Mouse (Mus musculus) intestine, postnatal 0 days (tissue): ENCODE measurements at regions not wholly inside any gene's neighbourhood (a gene's known extent, or its start where the extent isn't known, plus 50 kb on each side); places are given as distances from the start of the nearest gene placed in this dataset.
"Not testable (repeated sequence)": the region's sequence is repeated elsewhere in the genome, so short reads cannot be mapped to it uniquely, and the experiment has no call there.

ENCODE experiments used
- ATAC-seq: fragments of 200-750 bp; cut with Nextera tagmentation; 2 replicates; pipeline ENCODE4 v1.8.0; 2017; ENCODE audit warnings: mild to moderate bottlenecking, moderate TSS enrichment, moderate library complexity
- H3K27ac ChIP-seq: fragments of 300-500 bp; sonication (generic); 2 replicates; pipeline ENCODE4 v1.5.1; 2014; ENCODE audit warnings: mild to moderate bottlenecking, low read depth, low read length, moderate library complexity
- H3K27me3 ChIP-seq: fragments of 300-500 bp; sonication (generic); replicated peaks from 2 replicates; pipeline ENCODE4 v1.6.1; 2014; ENCODE audit warnings: low read length, mixed read lengths; ENCODE audit not compliant: control insufficient read depth, insufficient read depth
- H3K36me3 ChIP-seq: fragments of 300-500 bp; sonication (generic); 2 replicates; pipeline ENCODE4 v1.6.1; 2014; ENCODE audit warnings: mild to moderate bottlenecking, moderate library complexity; ENCODE audit not compliant: control insufficient read depth, insufficient read depth
- H3K4me1 ChIP-seq: fragments of 300-500 bp; sonication (generic); replicated peaks from 2 replicates; pipeline ENCODE4 v1.6.1; 2014; ENCODE audit warnings: antibody characterized with exemption, low read length, mixed read lengths; ENCODE audit not compliant: control insufficient read depth, insufficient read depth
- H3K4me2 ChIP-seq: fragments of 300-500 bp; sonication (generic); replicated peaks from 2 replicates; pipeline ENCODE4 v1.6.1; 2014; ENCODE audit warnings: low read depth, mild to moderate bottlenecking, moderate library complexity
- H3K4me3 ChIP-seq: fragments of 300-500 bp; sonication (generic); 2 replicates; pipeline ENCODE4 v1.5.1; 2014; ENCODE audit warnings: low read depth, low read length
- H3K9ac ChIP-seq: fragments of 300-500 bp; sonication (generic); 2 replicates; pipeline ENCODE4 v1.6.1; 2014; ENCODE audit warnings: mild to moderate bottlenecking, low read depth, low read length
- H3K9me3 ChIP-seq: fragments of 300-500 bp; sonication (generic); 2 replicates; pipeline ENCODE4 v1.6.1; 2016; ENCODE audit warnings: mixed run types; ENCODE audit not compliant: control insufficient read depth
- CTCF ChIP-seq: sonication (generic); IDR thresholded peaks from 2 replicates; pipeline ENCODE4 v1.5.1; 2016; ENCODE audit warnings: low read depth, mild to moderate bottlenecking, control low read depth, antibody characterized with exemption, moderate library complexity
- WGBS: fragments of 180-500 bp; shearing (Covaris S2); extraction: QIAGEN DNeasy Blood & Tissue Kit; methylation state at CpG from one replicate; pipeline ENCODE4 v1.1.7; 2014; 5-methylcytosine and 5-hydroxymethylcytosine counted together

DNA sequence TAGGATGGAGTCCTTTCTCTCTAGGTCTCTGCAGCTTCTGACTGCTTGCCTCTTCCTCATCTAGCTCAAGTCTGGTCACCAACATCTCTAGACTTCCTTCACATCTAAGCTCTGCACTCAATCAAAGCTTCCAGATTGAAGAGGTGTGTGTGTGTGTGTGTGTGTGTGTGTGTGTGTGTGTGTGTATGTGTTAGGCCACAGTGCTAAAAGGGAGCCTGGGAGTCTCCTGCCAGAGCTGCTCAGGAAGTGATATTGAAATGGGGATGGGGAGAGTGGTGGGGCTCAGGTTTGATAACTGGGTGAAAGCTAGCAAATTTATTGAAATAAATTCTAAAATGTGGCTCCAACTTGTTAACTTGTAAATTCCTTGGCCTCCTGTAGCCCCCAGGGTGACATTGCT lies 73.3 kb downstream of the Gm31371 start:
- H3K27ac ChIP-seq, H3K4me3 ChIP-seq, H3K4me2 ChIP-seq, H3K4me1 ChIP-seq, H3K27me3 ChIP-seq, H3K36me3 ChIP-seq, H3K9me3 ChIP-seq, ATAC-seq, H3K9ac ChIP-seq: not testable (repeated sequence)

DNA sequence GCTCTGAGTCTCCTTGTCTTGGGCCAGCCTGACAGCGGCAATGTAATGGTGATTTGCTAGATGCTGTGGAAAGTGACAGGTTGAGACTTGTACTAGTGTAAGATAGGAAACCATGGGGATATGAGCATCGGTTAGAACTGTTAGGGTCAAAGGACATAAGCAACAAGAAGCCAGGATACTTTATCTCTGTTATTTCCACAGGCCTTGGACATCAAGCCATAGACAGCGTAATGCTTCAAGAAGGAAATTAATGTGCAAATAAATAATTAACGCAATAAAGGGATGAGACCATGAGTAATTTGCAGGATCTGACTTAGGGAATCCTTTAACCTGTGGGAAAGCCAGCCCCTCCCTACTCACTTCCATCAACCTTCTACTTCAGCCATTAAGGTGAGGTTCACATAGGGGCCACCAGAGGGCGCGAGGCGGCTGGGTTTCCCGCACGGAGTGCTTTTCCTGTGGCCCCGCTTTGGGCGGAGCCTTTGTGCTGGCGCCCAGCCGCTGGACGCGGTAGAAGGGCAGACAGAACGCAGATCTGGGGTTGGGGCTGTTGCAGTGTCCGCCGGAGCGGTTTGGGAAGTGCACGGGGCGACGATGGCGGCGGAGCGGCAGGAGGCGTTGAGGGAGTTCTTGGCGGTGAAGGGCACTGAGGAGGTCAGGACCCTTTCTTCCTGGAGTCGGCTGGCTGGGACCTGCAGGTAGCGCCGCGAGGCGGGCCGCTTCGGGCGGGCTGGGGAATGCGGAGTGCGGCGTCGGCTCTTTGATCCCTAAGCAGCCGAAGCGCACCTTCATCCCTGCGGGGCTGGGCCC lies 76.5 kb downstream of the Gm31371 start:
- no peaks in the 10 kb centered on the region for H3K4me1 ChIP-seq
- ATAC-seq, result peak; percentile 100
- H3K36me3 ChIP-seq, result no peaks in the 10 kb centered on the region
- 7% methylated on average over 42 of the region's 42 CpGs for WGBS
- H3K27ac ChIP-seq, result no peak overlapping the region
- H3K27me3 ChIP-seq, result no peaks in the 10 kb centered on the region
- H3K4me2 ChIP-seq, result peak overlapping the region; percentile 74
- H3K9me3 ChIP-seq, result no peaks in the 10 kb centered on the region
- H3K9ac ChIP-seq, result peak overlapping the region; percentile 62
- peak overlapping the region; percentile 43 for H3K4me3 ChIP-seq
- peak; percentile 92 for TF ChIP-seq CTCF

DNA sequence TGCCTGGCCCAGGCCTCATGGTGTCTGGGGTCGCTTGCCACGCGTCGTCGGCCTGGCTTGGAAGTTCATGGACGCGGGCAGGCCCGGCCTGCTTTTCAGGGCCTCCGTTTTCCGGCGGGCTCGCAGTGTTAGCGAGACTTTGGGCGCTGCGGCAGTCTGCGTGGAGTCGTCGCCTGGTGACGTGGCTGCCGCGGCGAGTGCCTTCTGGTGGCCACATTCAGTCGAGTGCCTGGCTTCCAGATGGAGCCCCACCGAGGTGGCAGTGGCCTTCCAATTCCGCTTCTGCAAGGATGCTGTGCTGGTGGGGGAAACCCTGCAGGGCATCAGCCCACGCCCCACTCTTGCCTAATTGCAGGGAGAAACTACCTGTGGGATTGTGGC lies 77.1 kb downstream of the Gm31371 start:
- H3K9me3 ChIP-seq, ATAC-seq, H3K36me3 ChIP-seq, H3K4me1 ChIP-seq, H3K27me3 ChIP-seq, H3K27ac ChIP-seq: not testable (repeated sequence)
- Histone ChIP-seq H3K9ac (peak overlapping the region; percentile 62), H3K4me3 (peak overlapping the region; percentile 43), H3K4me2 (peak overlapping the region; percentile 74)
- 29% methylated on average over 26 of the region's 26 CpGs for WGBS

DNA sequence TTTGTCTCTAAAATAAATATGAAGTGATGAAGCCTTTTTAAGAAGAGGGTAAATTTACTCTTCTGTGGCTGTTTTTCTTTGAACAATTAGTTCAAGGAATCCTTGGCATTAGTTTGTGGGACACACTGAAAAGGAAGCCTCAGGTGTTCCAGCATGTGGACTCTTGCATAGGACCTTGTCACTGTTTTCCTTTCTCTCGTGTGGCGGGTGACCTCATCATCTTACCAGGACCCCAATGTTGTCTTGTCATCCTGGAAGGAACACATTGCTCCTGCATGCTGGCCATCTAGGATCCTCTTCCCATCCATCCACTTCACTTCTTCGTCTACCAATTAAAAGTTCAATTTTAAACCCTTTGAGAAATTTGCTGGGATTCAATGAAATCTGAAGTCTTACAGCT lies 104.9 kb downstream of the Gm31371 start:
- not testable (repeated sequence) for ATAC-seq
- whole genome bisulfite sequencing, result 83% methylated on average over 3 of the region's 3 CpGs

DNA sequence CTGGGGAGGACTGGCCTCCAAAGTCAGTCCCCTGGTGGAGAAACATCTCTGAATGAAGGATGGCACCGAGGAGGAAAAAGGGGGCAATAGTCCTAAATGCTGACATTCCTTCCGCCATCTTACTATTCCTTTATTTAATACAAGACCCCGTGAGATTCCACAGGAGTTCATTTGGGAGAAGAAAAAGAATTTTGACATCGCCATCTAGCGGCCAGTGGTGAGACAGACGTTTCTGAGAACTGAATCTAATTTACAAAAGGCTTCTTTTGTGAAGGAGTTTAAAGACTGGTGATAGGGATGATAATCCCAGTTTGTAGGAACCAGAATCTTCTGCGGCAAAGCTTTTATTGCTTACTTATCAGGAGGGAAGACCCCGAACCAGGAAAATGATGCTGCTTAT lies 107.8 kb downstream of the Gm31371 start:
- WGBS, result 63% methylated on average over 8 of the region's 8 CpGs
- H3K27ac ChIP-seq, H3K27me3 ChIP-seq, H3K4me2 ChIP-seq, H3K36me3 ChIP-seq, H3K4me3 ChIP-seq, ATAC-seq, H3K4me1 ChIP-seq, H3K9me3 ChIP-seq, H3K9ac ChIP-seq: not testable (repeated sequence)
- peak; percentile 53 for TF ChIP-seq CTCF

More for the DNA sequence above, 104.9 kb downstream of the Gm31371 start:
- not testable (repeated sequence) for H3K4me1 ChIP-seq, H3K9ac ChIP-seq, H3K4me3 ChIP-seq, H3K36me3 ChIP-seq, H3K27me3 ChIP-seq, H3K27ac ChIP-seq, H3K9me3 ChIP-seq, H3K4me2 ChIP-seq

DNA sequence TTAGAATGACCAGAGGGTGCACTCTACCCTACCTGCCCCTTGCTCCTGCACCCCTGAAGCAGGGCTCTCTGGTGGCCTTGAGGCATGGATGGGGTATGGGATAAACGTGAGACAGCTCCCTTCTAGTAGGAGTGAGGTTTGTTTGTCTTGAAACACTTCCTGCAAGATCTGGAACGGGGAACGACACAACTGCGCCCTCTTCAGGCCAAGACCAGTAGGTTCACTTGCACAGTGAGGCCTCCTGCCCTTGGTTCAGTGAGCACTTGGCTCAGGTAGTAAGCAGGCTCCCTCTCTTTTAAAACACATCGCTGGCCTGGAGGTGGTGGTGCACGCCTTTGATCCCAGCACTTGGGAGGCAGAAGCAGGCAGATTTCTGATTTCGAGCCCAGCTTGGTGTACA lies 110.1 kb downstream of the Gm31371 start:
- not testable (repeated sequence) for H3K4me1 ChIP-seq, H3K27me3 ChIP-seq, H3K27ac ChIP-seq, H3K36me3 ChIP-seq, H3K9ac ChIP-seq, H3K4me2 ChIP-seq, H3K4me3 ChIP-seq, H3K9me3 ChIP-seq, ATAC-seq
- TF ChIP-seq CTCF, result peak; percentile 60
- WGBS, result 73% methylated on average over 7 of the region's 7 CpGs

DNA sequence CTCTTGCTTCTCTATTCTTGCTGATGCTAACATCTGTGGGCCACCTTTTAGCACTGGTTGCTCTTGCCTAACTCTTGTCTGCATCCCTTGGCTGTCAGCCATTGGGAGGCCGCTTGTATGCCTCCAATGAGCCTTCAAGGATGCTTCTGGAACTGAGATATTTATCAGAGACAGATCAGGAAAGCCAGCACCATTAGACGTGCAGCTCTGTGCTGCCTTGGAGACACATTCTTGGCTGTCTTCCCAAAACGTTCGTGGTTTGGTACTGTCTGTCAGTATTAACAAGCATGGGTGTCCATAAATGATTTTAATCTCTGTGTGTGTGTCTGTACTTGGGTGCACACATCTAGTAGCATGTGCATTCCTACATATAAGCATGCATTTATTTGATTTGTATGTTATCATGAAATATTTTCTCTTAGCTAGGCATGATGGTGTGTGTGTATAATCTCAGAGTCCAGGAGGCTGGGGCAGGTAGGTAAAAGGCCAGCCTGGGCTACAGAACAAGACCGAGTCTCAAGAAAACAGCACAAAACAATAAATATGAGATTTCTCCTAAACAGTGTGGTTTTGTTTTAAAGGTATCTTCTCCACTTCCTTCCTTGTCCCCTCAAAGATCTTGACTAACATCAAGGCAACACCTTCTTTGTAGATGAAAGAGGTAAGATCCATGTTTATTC lies 111.4 kb downstream of the Gm31371 start:
- H3K27ac ChIP-seq, H3K4me2 ChIP-seq, H3K9ac ChIP-seq, ATAC-seq, H3K9me3 ChIP-seq, H3K4me1 ChIP-seq, H3K27me3 ChIP-seq, H3K4me3 ChIP-seq, H3K36me3 ChIP-seq: not testable (repeated sequence)
- 76% methylated on average over 5 of the region's 5 CpGs for WGBS
